Mouse (Mus musculus): ENCODE measurements around the gene Parvb. TPM values are rescaled to one million over a fixed set of nuclear protein-coding genes. Genes with fewer than 3 reads are reported as not detected.

The Parvb gene
- total and polyA plus RNA-seq, 3 experiments: 4.8 to 58.0 TPM; not detected in 1

DNA sequence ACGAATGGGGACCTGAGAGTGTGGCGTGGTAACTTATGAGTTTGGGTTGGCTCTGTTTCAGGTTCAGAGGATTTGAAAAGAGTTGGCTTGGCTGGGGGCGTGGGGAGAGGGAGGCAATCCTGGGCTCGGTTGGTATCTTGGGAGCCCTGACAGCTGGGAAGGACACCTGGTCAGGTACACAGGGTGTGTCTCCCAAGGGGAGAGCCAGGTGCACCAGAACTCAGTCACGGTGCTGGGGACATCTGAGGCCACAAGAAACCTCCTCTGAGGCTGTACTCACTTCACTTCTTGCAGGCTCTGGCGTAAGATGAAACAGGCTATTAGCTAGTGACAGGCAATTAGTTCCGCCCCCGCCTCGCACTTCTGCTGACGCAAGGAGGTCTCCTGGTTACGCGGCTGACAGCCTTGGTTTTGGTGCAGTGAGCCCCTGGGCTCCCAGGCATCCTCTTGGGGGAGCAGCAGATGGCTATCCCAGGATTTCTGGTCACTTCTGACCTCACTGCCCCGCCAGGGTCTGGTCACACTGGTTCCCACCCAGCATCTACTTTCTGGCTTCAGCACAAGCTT lies 67.0 kb downstream of the Parvb start (continued):
- no peak for TF ChIP-seq UBTF (IDR thresholded peaks at IDR 0.05; ENCODE audit: borderline replicate concordance, insufficient read depth, low read depth, low read length)
- no peak for TF ChIP-seq CHD2 (IDR thresholded peaks at IDR 0.05; ENCODE audit: low read length)
- TF ChIP-seq NELFE (IDR thresholded peaks at IDR 0.05; ENCODE audit: low read depth, low read length): no peak
- no peak for TF ChIP-seq NRF1 (IDR thresholded peaks at IDR 0.05; ENCODE audit: insufficient read depth, low read depth, low read length, poor library complexity, severe bottlenecking)

DNA sequence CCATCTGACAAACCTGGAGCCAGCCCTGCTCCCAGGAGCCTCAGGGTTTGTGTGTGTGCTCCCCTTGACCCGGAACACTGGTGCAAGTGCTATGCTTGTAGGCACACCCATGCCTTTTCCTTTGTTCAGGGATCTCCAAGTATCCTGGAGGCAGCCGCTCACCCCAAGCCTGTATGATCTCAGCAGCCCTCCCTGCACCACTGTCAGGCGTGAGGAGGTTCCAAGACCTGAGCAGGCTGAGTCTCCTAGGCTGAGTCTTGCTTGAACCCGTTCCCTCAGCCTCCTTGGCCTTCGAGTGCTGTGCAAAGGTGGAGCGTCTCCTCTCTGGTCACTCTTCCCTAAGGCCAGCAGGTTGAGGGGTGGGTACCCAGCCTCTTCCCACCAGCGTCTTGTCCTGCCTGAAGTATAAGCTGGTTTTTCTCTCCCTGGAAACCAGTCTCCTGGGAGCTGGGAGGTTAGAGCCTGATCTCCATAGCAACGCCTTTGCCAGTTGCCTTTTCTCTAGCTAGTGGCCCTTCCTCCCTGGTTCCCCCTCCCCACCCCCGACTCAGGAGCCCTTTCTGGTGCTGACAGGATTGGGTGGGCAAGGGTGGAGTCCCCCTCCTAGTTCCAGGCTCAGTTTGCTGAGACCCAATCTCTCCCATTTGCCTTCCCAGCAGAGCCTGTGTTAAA lies 68.0 kb downstream of the Parvb start:
- no peak overlapping the region for H3K4me3 ChIP-seq (ENCODE audit: control insufficient read depth in 1 of 2, insufficient read depth in 1 of 2, low read depth in 2 of 2, low read length in 2 of 2)
- TF ChIP-seq MAX (IDR thresholded peaks at IDR 0.05; ENCODE audit: low read length): no peak
- TF ChIP-seq ZKSCAN1 (IDR thresholded peaks at IDR 0.05; ENCODE audit: low read depth, low read length): no peak
- TF ChIP-seq MAZ (IDR thresholded peaks at IDR 0.05; ENCODE audit: low read depth, low read length): no peak
- no peak for TF ChIP-seq MYB (IDR thresholded peaks at IDR 0.05; ENCODE audit: low read depth, low read length)
- no peak for TF ChIP-seq CHD2 (IDR thresholded peaks at IDR 0.05; ENCODE audit: low read length)
- no peak for TF ChIP-seq SIN3A (IDR thresholded peaks at IDR 0.05; ENCODE audit: low read length)
- TF ChIP-seq MYC (IDR thresholded peaks at IDR 0.05; ENCODE audit: low read depth, low read length): no peak
- TF ChIP-seq EP300 (IDR thresholded peaks at IDR 0.05; ENCODE audit: low read depth in 1 of 2, low read length in 2 of 2): no peak
- TF ChIP-seq RCOR1 (IDR thresholded peaks at IDR 0.05; ENCODE audit: low read depth, low read length): no peak
- no peak for DNase-seq (ENCODE audit: low read depth, low spot score)
- no peaks in the 10 kb centered on the region for H3K27me3 ChIP-seq (ENCODE audit: control insufficient read depth in 1 of 2, insufficient read depth in 2 of 2, low read length in 2 of 2)
- H3K79me2 ChIP-seq (ENCODE audit: control insufficient read depth, insufficient read depth, low read length, poor library complexity): no peaks in the 10 kb centered on the region
- H3K36me3 ChIP-seq (ENCODE audit: control insufficient read depth in 1 of 2, insufficient read depth in 2 of 2, low read length in 2 of 2): no peaks in the 10 kb centered on the region; a peak in 1 of 4 replicates
- no peaks in the 10 kb centered on the region for H3K9me3 ChIP-seq (replicated peaks; ENCODE audit: insufficient read depth, low read length)
- peaks cover 0 to 5% of the 10 kb centered on the region in 2 experiments; a peak in 1 of 4 replicates for H3K4me1 ChIP-seq (ENCODE audit: control insufficient read depth in 1 of 2, insufficient read depth in 2 of 2, low read length in 2 of 2)
- H3K27ac ChIP-seq (ENCODE audit: control insufficient read depth, low read depth, low read length): no peak overlapping the region
- H3K9ac ChIP-seq (ENCODE audit: control insufficient read depth, low read depth, low read length, poor library complexity, severe bottlenecking): no peak overlapping the region

DNA sequence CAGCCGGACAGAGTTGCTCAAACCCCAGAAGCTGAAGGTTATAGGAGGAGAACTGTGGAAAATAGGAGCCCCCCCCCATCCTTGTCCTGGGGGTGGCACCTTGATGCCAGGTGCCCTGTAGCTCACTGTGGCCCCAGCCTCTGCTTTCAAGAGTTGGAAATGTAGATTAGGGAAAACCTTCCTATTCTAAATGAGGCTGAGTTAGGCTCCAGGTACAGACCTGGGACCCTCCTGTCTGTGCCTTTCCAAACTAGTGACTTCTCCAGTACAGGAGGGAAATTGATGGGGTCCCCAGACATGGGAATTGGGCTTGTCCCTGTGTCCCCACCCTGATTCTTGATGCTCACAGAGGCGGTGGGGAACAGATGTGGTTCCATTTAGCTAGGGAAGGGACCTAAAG lies 68.7 kb downstream of the Parvb start:
- no peak overlapping the region for H3K4me3 ChIP-seq (ENCODE audit: control insufficient read depth in 1 of 2, insufficient read depth in 1 of 2, low read depth in 2 of 2, low read length in 2 of 2)
- peaks cover 0 to 9% of the 10 kb centered on the region in 2 experiments; a peak in 1 of 4 replicates for H3K4me1 ChIP-seq (ENCODE audit: control insufficient read depth in 1 of 2, insufficient read depth in 2 of 2, low read length in 2 of 2)
- no peak overlapping the region for H3K9ac ChIP-seq (ENCODE audit: control insufficient read depth, low read depth, low read length, poor library complexity, severe bottlenecking)
- no peaks in the 10 kb centered on the region for H3K27me3 ChIP-seq (ENCODE audit: control insufficient read depth in 1 of 2, insufficient read depth in 2 of 2, low read length in 2 of 2)
- H3K36me3 ChIP-seq (ENCODE audit: control insufficient read depth in 1 of 2, insufficient read depth in 2 of 2, low read length in 2 of 2): no peaks in the 10 kb centered on the region; a peak in 1 of 4 replicates
- no peak for DNase-seq (ENCODE audit: low read depth, low spot score)
- no peaks in the 10 kb centered on the region for H3K79me2 ChIP-seq (ENCODE audit: control insufficient read depth, insufficient read depth, low read length, poor library complexity)
- no peak overlapping the region for H3K27ac ChIP-seq (ENCODE audit: control insufficient read depth, low read depth, low read length)
- TF ChIP-seq MAX (IDR thresholded peaks at IDR 0.05; ENCODE audit: low read length): no peak
- no peak for TF ChIP-seq RCOR1 (IDR thresholded peaks at IDR 0.05; ENCODE audit: low read depth, low read length)
- TF ChIP-seq SIN3A (IDR thresholded peaks at IDR 0.05; ENCODE audit: low read length): no peak
- TF ChIP-seq TAL1 (IDR thresholded peaks at IDR 0.05; ENCODE audit: low read length): no peak
- no peak for TF ChIP-seq ZNF384 (IDR thresholded peaks at IDR 0.05; ENCODE audit: low read depth, low read length)
- TF ChIP-seq ZMIZ1 (IDR thresholded peaks at IDR 0.05; ENCODE audit: low read depth, low read length): no peak
- no peak for TF ChIP-seq USF1 (IDR thresholded peaks at IDR 0.05; ENCODE audit: low read depth, low read length)
- TF ChIP-seq POLR2AphosphoS5 (IDR thresholded peaks at IDR 0.05; ENCODE audit: borderline replicate concordance, low read depth, low read length): no peak
- TF ChIP-seq MYB (IDR thresholded peaks at IDR 0.05; ENCODE audit: low read depth, low read length): no peak
- TF ChIP-seq ETS1 (IDR thresholded peaks at IDR 0.05; ENCODE audit: low read depth, low read length): no peak
- TF ChIP-seq MYC (IDR thresholded peaks at IDR 0.05; ENCODE audit: low read depth, low read length): no peak
- no peak for TF ChIP-seq POLR2A (IDR thresholded peaks at IDR 0.05; ENCODE audit: control insufficient read depth in 1 of 2, insufficient read depth in 1 of 2, low read depth in 1 of 2, low read length in 2 of 2, poor library complexity in 1 of 2)
- no peaks in the 10 kb centered on the region for H3K9me3 ChIP-seq (replicated peaks; ENCODE audit: insufficient read depth, low read length)

All from MEL (cell line).